Mouse (Mus musculus) hindbrain, embryonic 13.5 days (tissue): ENCODE data around the gene Prickle2. TPM values are rescaled to one million over a fixed set of nuclear protein-coding genes. Genes with fewer than 3 reads are reported as not detected.

Source experiments
- ATAC-seq: fragments of 200-750 bp; cut with Nextera tagmentation; 2 replicates; pipeline ENCODE4 v1.8.0; 2017; ENCODE audit warnings: moderate TSS enrichment; ENCODE audit not compliant: low FRiP score
- H3K27ac ChIP-seq: fragments of 300-500 bp; sonication (generic); 2 replicates; pipeline ENCODE4 v1.5.1; 2015; ENCODE audit warnings: inconsistent platforms, mild to moderate bottlenecking, moderate library complexity
- H3K27me3 ChIP-seq: fragments of 300-500 bp; sonication (generic); 2 replicates; pipeline ENCODE4 v1.6.1; 2015; ENCODE audit warnings: mild to moderate bottlenecking, inconsistent platforms
- H3K36me3 ChIP-seq: fragments of 300-500 bp; sonication (generic); 2 replicates; pipeline ENCODE4 v1.6.1; 2015; ENCODE audit warnings: mild to moderate bottlenecking, inconsistent platforms
- H3K4me1 ChIP-seq: fragments of 300-500 bp; sonication (generic); replicated peaks from 2 replicates; pipeline ENCODE4 v1.6.1; 2015; ENCODE audit warnings: inconsistent platforms
- H3K4me2 ChIP-seq: fragments of 300-500 bp; sonication (generic); 2 replicates; pipeline ENCODE4 v1.6.1; 2015; ENCODE audit warnings: inconsistent platforms, mild to moderate bottlenecking, moderate library complexity
- H3K4me3 ChIP-seq: fragments of 300-500 bp; sonication (generic); 2 replicates; pipeline ENCODE4 v1.5.1; 2015; ENCODE audit warnings: mild to moderate bottlenecking, inconsistent platforms
- H3K9ac ChIP-seq: fragments of 300-500 bp; sonication (generic); 2 replicates; pipeline ENCODE4 v1.6.1; 2015; ENCODE audit warnings: mild to moderate bottlenecking, inconsistent platforms
- H3K9me3 ChIP-seq: fragments of 300-500 bp; sonication (generic); 2 replicates; pipeline ENCODE4 v1.6.1; 2016; ENCODE audit warnings: inconsistent platforms
- WGBS: fragments of 180-500 bp; shearing (Covaris S2); methylation state at CpG from one replicate; pipeline ENCODE4 v1.1.7; 2015; 5-methylcytosine and 5-hydroxymethylcytosine counted together
- polyA plus RNA-seq: library from polyadenylated mRNA; unstranded; fragments of >200 nt; fragmentation: Nextera tagmentation; extraction: Ambion mirVana; gene quantifications from 2 replicates; pipeline ENCODE4 v1.2.1, GENCODE M21; 2015

Gene Prickle2
- polyA plus RNA-seq = 14.2 and 14.3 TPM in 2 replicates

DNA sequence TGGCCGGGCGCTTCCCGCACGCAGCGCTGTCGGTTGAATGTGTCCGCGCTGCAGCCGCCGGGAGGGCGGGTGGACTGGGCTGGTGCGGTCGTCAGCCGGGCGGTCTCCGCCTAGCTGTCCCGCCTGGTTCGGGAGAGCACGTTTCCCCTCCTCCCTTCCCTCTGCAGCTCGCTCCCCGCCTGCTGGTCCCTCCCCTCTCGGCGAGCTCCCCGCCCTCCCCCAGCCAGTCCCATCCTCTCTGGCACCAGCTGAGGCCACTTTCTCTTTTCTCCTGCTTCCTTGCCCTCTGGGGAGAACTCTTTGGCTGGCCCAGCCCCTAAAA, at the start of gene Prickle2:
Gene Prickle2 (minus strand): TSS at position 11 of the 322 bp plus-strand sequence.
- H3K9me3 ChIP-seq = no peaks in the 10 kb centered on the region
- ATAC-seq = peak; percentile 88
- no peaks in the 10 kb centered on the region for H3K36me3 ChIP-seq
- H3K27ac ChIP-seq = peak within 1 kb of the TSS; percentile 83
- no peaks in the 10 kb centered on the region for H3K27me3 ChIP-seq
- H3K4me3 ChIP-seq = peak within 1 kb of the TSS; percentile 64
- H3K4me2 ChIP-seq = peak within 1 kb of the TSS; percentile 62
- 0% methylated on average over 16 of the region's 24 CpGs for WGBS
- H3K9ac ChIP-seq = peak within 1 kb of the TSS; percentile 94
- H3K4me1 ChIP-seq = peaks cover 49% of the 10 kb centered on the region

- Histone ChIP-seq H3K9ac (no peak overlapping the region), H3K27ac (0 out of 2 replicates have a peak overlapping the region, but pooled peaks have one; percentile 12), H3K27me3 (no peaks in the 10 kb centered on the region), H3K4me1 (peaks cover 5% of the 10 kb centered on the region; the same call in 1 of the 2 replicates), H3K9me3 (no peaks in the 10 kb centered on the region), H3K4me3 (no peak overlapping the region), H3K36me3 (no peaks in the 10 kb centered on the region), H3K4me2 (no peak overlapping the region)
- ATAC-seq = no peak
- 94% methylated on average over 2 of the region's 2 CpGs for WGBS
Observed at GRCm38 (mm10) chr6:92752737-92753136, 46.8 kb upstream of the Prickle2 start.

GRCm38 (mm10) chr6:92749420-92749819, 43.5 kb upstream of the Prickle2 start:
- Histone ChIP-seq H3K4me2 (no peak overlapping the region), H3K27me3 (no peaks in the 10 kb centered on the region), H3K4me1 (peaks cover 5% of the 10 kb centered on the region; the same call in 1 of the 2 replicates), H3K9ac (no peak overlapping the region), H3K9me3 (no peaks in the 10 kb centered on the region), H3K27ac (no peak overlapping the region), H3K4me3 (no peak overlapping the region), H3K36me3 (no peaks in the 10 kb centered on the region)
- no peak for ATAC-seq
- WGBS = 74% methylated on average over 4 of the region's 4 CpGs

- peak; percentile 43; the same call in 1 of the 2 replicates for ATAC-seq
- no peak overlapping the region for H3K4me3 ChIP-seq
- no peaks in the 10 kb centered on the region for H3K27me3 ChIP-seq
- peak overlapping the region; percentile 30; the same call in 1 of the 2 replicates for H3K9ac ChIP-seq
- no peaks in the 10 kb centered on the region for H3K36me3 ChIP-seq
- 18% methylated on average over 11 of the region's 11 CpGs for WGBS
- H3K4me1 ChIP-seq = peaks cover 4% of the 10 kb centered on the region; the same call in 1 of the 2 replicates
- H3K9me3 ChIP-seq = no peaks in the 10 kb centered on the region
- H3K4me2 ChIP-seq = peak overlapping the region; percentile 35; the same call in 1 of the 2 replicates
- H3K27ac ChIP-seq = no peak overlapping the region
Observed at GRCm38 (mm10) chr6:92743605-92744004, 37.6 kb upstream of the Prickle2 start.

GRCm38 (mm10) chr6:92737116-92737515, 31.2 kb upstream of the Prickle2 start:
- no peaks in the 10 kb centered on the region for H3K9me3 ChIP-seq
- no peak overlapping the region for H3K4me3 ChIP-seq
- ATAC-seq = no peak
- H3K4me2 ChIP-seq = no peak overlapping the region
- H3K9ac ChIP-seq = no peak overlapping the region
- H3K27ac ChIP-seq = no peak overlapping the region
- H3K27me3 ChIP-seq = no peaks in the 10 kb centered on the region
- no peaks in the 10 kb centered on the region for H3K36me3 ChIP-seq
- no peaks in the 10 kb centered on the region for H3K4me1 ChIP-seq
- 75% methylated on average over 1 of the region's 1 CpGs for WGBS

GRCm38 (mm10) chr6:92733651-92734050, 27.7 kb upstream of the Prickle2 start:
- ATAC-seq = no peak
- no peak overlapping the region for H3K9ac ChIP-seq

DNA sequence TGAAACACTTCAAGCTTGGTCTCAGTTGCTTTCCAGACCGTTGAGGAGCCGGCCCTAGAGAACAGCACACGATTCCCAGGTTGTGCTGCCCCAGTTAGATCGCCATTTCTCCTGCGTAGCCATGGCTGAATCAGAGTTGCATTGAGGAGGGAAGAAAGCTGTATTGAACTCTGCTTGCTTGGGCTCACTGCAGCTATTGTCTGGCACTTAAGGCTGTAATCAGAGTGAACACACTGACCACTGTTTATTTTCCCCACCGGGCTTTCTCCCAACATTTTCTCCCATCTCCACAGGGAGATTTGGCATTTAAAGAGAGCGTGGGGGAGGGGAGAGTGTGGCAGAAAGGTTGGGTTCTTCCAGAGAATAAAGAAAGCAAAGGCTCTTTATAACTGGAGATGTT, 22.6 kb upstream of the Prickle2 start:
- no peaks in the 10 kb centered on the region for H3K36me3 ChIP-seq
- WGBS = 38% methylated on average over 7 of the region's 7 CpGs
- no peak overlapping the region for H3K9ac ChIP-seq
- no peak for ATAC-seq
- H3K9me3 ChIP-seq = no peaks in the 10 kb centered on the region
- H3K27me3 ChIP-seq = no peaks in the 10 kb centered on the region
- peak overlapping the region; percentile 74 for H3K27ac ChIP-seq
- peaks cover 35% of the 10 kb centered on the region for H3K4me1 ChIP-seq
- H3K4me3 ChIP-seq = no peak overlapping the region
- 0 out of 2 replicates have a peak overlapping the region, but pooled peaks have one; percentile 9 for H3K4me2 ChIP-seq

More at GRCm38 (mm10) chr6:92733651-92734050, 27.7 kb upstream of the Prickle2 start:
- Histone ChIP-seq H3K4me2 (no peak overlapping the region), H3K27me3 (no peaks in the 10 kb centered on the region), H3K4me1 (peaks cover 2% of the 10 kb centered on the region), H3K9me3 (no peaks in the 10 kb centered on the region), H3K4me3 (no peak overlapping the region), H3K27ac (no peak overlapping the region), H3K36me3 (no peaks in the 10 kb centered on the region)

- ATAC-seq = 0 out of 2 replicates have a peak, but pooled peaks have one; percentile 52
- Histone ChIP-seq H3K4me1 (peaks cover 35% of the 10 kb centered on the region), H3K4me3 (no peak overlapping the region), H3K9me3 (no peaks in the 10 kb centered on the region), H3K36me3 (no peaks in the 10 kb centered on the region), H3K9ac (no peak overlapping the region), H3K4me2 (0 out of 2 replicates have a peak overlapping the region, but pooled peaks have one; percentile 9), H3K27ac (peak overlapping the region; percentile 74), H3K27me3 (no peaks in the 10 kb centered on the region)
- 3% methylated on average over 10 of the region's 10 CpGs for WGBS
Observed at GRCm38 (mm10) chr6:92728084-92728483, 22.1 kb upstream of the Prickle2 start.

DNA sequence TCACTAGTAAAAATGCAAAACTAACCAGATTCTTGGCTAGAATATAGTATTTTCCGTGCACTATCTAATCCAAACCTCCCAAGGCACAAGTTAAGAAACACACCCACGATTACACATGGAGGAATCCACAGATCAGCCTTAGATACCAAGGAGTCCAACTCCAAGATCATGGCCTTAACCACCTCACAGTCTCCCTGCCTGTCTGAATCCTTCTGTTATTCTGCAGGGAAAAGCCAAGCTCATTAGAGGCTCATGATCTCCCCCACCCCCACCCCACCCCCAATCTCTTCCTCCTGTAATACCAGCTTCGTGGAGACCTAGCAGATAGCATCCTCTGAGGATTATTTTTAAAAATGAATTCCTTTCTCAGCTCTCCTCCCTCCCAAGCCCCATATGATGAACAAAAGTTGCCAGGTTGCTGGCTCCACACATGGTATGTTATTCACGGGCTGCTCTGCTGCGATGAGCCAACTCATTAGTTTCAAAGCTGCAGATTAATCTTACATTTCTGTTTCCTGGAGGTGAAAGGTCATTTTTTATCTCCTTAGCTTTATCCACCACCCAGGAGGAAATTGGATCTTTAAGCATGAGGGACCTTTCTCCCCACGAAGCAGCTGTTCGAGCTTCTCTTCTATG, 21.5 kb upstream of the Prickle2 start:
- Histone ChIP-seq H3K27ac (peak overlapping the region; percentile 40; the same call in 1 of the 2 replicates), H3K4me1 (peaks cover 35% of the 10 kb centered on the region), H3K27me3 (no peaks in the 10 kb centered on the region), H3K4me3 (no peak overlapping the region), H3K4me2 (no peak overlapping the region), H3K36me3 (no peaks in the 10 kb centered on the region), H3K9ac (no peak overlapping the region), H3K9me3 (no peaks in the 10 kb centered on the region)
- ATAC-seq = no peak
- WGBS = 21% methylated on average over 7 of the region's 7 CpGs

DNA sequence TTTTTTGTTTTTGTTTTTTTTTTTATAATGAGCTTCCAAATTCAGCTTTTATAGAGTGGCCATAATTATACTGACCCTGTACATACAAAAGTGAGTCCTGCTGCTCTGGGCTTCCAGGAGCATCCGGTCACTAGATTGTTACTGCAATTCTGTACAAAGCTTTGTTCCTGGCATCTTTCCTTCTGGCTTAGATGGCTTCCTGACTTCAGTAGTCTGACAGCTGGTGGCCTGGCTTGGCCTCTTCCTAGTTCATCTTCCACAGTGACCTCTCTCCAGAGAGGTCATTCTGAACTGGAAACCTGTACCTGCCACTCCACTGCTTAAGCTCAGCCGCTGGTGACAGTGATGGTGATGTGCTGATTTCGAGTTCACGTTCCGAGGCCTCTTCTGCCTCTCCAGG, 20.2 kb upstream of the Prickle2 start:
- Histone ChIP-seq H3K27me3 (no peaks in the 10 kb centered on the region), H3K27ac (no peak overlapping the region; the same call in 1 of the 2 replicates)

GRCm38 (mm10) chr6:92724394-92724793, 18.4 kb upstream of the Prickle2 start:
- H3K4me1 ChIP-seq = peaks cover 35% of the 10 kb centered on the region
- no peaks in the 10 kb centered on the region for H3K9me3 ChIP-seq
- ATAC-seq = peak; percentile 65; the same call in 1 of the 2 replicates
- 31% methylated on average over 2 of the region's 2 CpGs for WGBS
- H3K4me2 ChIP-seq = no peak overlapping the region
- H3K27me3 ChIP-seq = no peaks in the 10 kb centered on the region
- no peaks in the 10 kb centered on the region for H3K36me3 ChIP-seq
- H3K27ac ChIP-seq = peak overlapping the region; percentile 66
- H3K4me3 ChIP-seq = no peak overlapping the region
- no peak overlapping the region for H3K9ac ChIP-seq

More for the DNA sequence above, 20.2 kb upstream of the Prickle2 start:
- Histone ChIP-seq H3K9me3 (no peaks in the 10 kb centered on the region), H3K36me3 (no peaks in the 10 kb centered on the region), H3K4me1 (peaks cover 35% of the 10 kb centered on the region), H3K4me2 (no peak overlapping the region), H3K4me3 (no peak overlapping the region), H3K9ac (no peak overlapping the region)
- ATAC-seq = no peak
- 85% methylated on average over 5 of the region's 5 CpGs for WGBS

DNA sequence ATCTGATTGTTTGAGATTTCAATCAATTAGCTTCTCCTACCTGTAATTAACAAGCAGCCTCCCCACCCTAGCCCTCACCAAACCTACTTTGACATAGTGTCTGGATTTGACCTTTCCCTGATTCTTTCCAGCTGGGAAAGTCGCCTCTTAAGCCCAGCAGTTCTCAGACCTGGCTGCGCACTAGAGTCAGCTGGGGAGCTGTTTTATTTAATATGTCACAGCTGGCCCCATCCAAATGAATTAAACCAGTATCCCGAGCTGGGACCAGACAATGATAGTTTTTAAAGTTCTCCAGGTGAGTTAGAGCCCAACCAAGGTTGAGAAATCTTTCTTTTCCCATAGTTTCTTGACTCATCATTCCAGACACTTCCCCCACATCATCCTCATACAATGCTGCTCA, 9.9 kb upstream of the Prickle2 start:
- Histone ChIP-seq H3K4me1 (0 out of 2 replicates have a peak, but pooled peaks cover 6% of the 10 kb centered on the region), H3K27me3 (no peaks in the 10 kb centered on the region), H3K9ac (no peak overlapping the region), H3K4me2 (no peak overlapping the region), H3K36me3 (no peaks in the 10 kb centered on the region), H3K4me3 (no peak overlapping the region), H3K27ac (no peak overlapping the region), H3K9me3 (0 out of 2 replicates have a peak, but pooled peaks cover 4% of the 10 kb centered on the region)
- no peak for ATAC-seq
- 48% methylated on average over 3 of the region's 3 CpGs for WGBS

DNA sequence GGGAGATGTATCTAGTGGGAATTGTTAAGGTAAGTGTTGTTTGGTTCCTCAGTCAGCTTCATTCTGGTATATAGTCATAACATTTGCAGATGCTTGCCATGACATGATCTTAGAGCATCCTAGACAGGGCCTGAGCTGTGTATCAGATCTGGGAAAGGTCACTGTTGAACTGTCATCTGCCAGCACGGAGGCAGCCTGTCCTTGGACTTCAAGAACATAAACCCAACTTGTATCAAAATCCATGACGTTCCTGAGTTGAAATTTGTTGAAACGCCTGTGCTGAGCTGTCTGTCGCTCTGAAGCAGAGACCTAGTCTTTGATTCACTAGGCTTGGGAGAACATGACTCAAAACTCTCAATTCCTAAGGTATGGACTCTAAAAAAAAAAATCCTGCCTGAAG, 8.8 kb upstream of the Prickle2 start:
- Histone ChIP-seq H3K27me3 (no peaks in the 10 kb centered on the region), H3K9me3 (0 out of 2 replicates have a peak, but pooled peaks cover 4% of the 10 kb centered on the region), H3K36me3 (no peaks in the 10 kb centered on the region), H3K9ac (no peak overlapping the region), H3K4me2 (no peak overlapping the region), H3K27ac (no peak overlapping the region), H3K4me1 (0 out of 2 replicates have a peak, but pooled peaks cover 9% of the 10 kb centered on the region), H3K4me3 (no peak overlapping the region)
- WGBS = 87% methylated on average over 4 of the region's 4 CpGs
- ATAC-seq = no peak
